Mouse (Mus musculus): ENCODE measurements around the gene Cox6b1. TPM values are rescaled to one million over a fixed set of nuclear protein-coding genes. Genes with fewer than 3 reads are reported as not detected.

The Cox6b1 gene
- total RNA-seq, 2 experiments from 2014 or later: 305 to 441 TPM

- peak; percentile 90 for ATAC-seq (ENCODE audit: poor library complexity, severe bottlenecking)
Measured at GRCm38 (mm10) chr7:30588676-30589434, 37.1 kb downstream of the Cox6b1 start, which contains the start of gene Kmt2b. Gene Kmt2b, minus strand, starts transcription at chr7:30588726.

DNA sequence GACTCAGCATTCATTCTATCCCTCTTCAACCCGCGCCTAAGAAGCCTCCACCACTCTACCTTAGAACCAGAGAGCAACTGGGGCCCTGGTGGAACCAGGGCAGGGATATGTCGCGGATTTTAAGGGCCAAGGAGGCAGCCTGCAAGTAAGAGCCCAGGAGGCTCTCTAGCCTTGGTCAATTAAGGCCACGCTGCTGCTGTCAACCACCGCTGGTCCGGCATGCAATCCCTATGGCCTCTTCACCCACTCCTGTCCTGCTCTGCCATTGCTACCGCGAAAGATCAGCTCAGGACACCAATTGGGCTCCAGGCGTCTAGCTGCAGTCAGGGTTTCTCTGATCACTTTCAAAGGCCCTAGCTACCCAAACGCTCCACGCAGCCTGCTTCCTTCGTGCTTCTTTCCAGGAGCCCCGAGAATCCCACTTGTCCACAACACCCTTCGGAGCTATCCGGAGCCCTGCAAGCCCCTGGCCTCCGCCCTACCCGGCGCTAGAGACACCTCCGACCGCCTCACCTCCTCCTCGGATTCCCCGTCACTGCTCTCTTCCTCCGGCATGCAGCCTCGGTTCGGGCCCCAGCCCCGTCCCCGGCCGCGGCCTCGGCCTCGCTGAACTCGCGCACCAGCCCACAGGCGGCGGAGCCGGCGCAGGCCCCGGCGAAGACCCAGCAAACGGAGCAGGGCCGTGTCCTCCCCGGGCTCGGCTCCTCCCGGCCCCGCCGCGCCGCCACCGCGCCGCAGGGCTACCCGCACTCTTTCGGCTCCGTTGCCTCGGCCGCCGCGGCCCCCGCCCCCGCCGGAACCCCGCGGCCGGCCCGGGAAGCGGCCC is 37.9 kb downstream of the Cox6b1 start:
- no peak for ATAC-seq (ENCODE audit: poor library complexity, severe bottlenecking)

GRCm38 (mm10) chr7:30586455-30587020 is 39.4 kb downstream of the Cox6b1 start:
- ATAC-seq (ENCODE audit: poor library complexity, severe bottlenecking): no peak

- ATAC-seq (ENCODE audit: poor library complexity, severe bottlenecking): no peak
Measured at GRCm38 (mm10) chr7:30585170-30585569, 40.8 kb downstream of the Cox6b1 start.

DNA sequence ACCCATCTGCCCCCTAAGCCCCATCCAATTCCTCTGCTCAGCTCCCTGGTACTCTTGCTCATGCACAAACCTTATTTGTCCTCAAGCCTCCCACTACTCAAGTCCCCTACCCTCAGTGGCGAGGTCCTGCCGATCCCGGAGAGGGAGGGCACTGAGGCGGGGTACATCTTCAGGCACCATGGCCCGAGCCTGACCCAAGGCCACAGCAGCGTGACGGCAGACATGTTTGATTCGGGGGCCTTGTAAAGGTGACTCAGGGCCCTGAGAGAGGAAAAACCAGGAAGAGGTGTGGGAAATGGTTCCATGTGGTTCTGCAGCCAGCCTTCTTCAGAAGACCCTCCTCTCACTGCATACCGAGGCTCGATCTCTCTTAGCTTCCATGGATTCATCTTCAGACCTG is 41.6 kb downstream of the Cox6b1 start:
- no peak for ATAC-seq (ENCODE audit: poor library complexity, severe bottlenecking)

- ATAC-seq (ENCODE audit: poor library complexity, severe bottlenecking): no peak
Measured at GRCm38 (mm10) chr7:30581547-30581946, 44.4 kb downstream of the Cox6b1 start.

DNA sequence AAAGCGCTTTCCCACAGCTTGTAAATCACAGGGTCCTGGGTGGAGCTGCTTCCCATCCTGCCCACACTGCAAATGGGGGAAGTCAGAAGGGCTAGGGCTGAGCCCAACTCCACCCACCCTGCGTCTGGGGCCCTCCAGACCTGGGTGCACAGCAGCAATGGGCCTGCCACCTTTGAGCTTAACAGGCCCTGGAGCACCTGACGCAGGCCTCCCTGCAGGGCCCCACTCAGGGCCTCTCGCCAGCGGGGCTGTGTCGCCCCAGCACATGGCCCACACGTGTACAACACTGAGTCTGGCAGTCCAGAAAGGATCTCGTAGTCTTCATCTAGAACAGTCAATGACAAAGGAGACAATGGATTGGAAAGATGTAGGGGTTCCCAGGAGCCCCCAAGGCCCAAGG is 46.0 kb downstream of the Cox6b1 start:
- no peak for ATAC-seq (ENCODE audit: poor library complexity, severe bottlenecking)

GRCm38 (mm10) chr7:30572969-30573368 is 53.0 kb downstream of the Cox6b1 start:
- ATAC-seq (ENCODE audit: poor library complexity, severe bottlenecking): peak; percentile 24

DNA sequence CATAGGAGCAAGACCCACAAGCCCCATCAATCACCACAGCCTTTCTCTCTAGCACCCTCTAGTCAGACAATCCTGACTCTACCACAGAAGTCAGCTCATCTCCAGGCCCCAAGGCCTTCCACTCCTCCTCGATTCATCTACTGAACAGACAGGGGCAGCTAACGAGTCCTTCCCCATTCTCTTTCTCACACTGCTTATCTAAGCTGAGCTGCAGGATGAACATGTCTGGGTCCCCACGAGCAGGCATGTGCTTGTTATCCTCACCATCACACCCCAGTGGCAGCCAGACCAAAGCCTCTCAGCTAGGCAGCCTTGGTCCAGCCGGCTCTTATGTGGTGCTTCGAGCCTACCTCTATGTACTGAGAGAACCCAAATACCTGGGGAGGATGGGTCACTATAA is 53.6 kb downstream of the Cox6b1 start:
- no peak for ATAC-seq (ENCODE audit: poor library complexity, severe bottlenecking)

DNA sequence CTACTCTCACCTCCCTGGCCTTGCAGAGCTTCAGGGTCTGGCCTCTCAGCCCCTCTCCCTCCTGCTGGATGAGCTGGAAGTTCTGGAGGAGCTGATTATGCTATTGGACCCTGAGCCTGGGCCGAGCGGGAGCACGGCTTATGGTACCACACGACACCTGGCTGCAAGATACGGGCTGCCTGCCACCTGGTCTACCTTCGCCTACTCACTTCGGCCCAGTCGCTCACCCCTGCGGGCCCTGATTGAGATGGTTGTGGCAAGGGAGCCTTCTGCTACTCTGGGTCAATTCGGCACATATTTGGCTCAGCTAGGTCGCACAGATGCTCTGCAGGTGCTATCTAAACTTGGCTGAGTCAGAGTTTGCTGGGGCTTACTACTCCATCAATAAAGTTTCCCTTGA is 58.4 kb downstream of the Cox6b1 start:
- ATAC-seq (ENCODE audit: poor library complexity, severe bottlenecking): no peak

Other genes starting within 250 kb of the Cox6b1 start
Only the 30 nearest of the 32 such genes appear.
- gene Tyrobp, start 212.4 kb downstream of the Cox6b1 start, total RNA-seq (2015): 2,723 and 2,838 TPM in 2 replicates
- 1,463 and 1,715 TPM in 2 replicates for gene Tyrobp, start 212.4 kb downstream of the Cox6b1 start, total RNA-seq (2017)
- gene Hcst, start 206.3 kb downstream of the Cox6b1 start, total RNA-seq (2015): 45.8 and 47.6 TPM in 2 replicates
- gene Hcst, start 206.3 kb downstream of the Cox6b1 start, total RNA-seq (2017): 13.3 and 18.5 TPM in 2 replicates
- 23.0 and 28.6 TPM in 2 replicates for gene Nfkbid, start 204.4 kb downstream of the Cox6b1 start, total RNA-seq (2015)
- 13.3 and 17.2 TPM in 2 replicates for gene Nfkbid, start 204.4 kb downstream of the Cox6b1 start, total RNA-seq (2017)
- 0.07 and 0.25 TPM in 2 replicates for gene Aplp1, start 180.6 kb downstream of the Cox6b1 start, total RNA-seq (2015)
- 0.08 TPM in 1 of 2 replicates, not detected in the other for gene Aplp1, start 180.6 kb downstream of the Cox6b1 start, total RNA-seq (2017)
- not detected in 2 replicates for gene Kirrel2, start 168.5 kb downstream of the Cox6b1 start, total RNA-seq (2015)
- 0.07 TPM in 1 of 2 replicates, not detected in the other for gene Kirrel2, start 168.5 kb downstream of the Cox6b1 start, total RNA-seq (2017)
- not detected in 2 replicates for gene Nphs1, start 167.8 kb downstream of the Cox6b1 start, total RNA-seq (2015)
- gene Nphs1, start 167.8 kb downstream of the Cox6b1 start, total RNA-seq (2017): 0.29 TPM in 1 of 2 replicates, not detected in the other
- not detected in 2 replicates for gene Prodh2, start 132.5 kb downstream of the Cox6b1 start, total RNA-seq (2015)
- gene Prodh2, start 132.5 kb downstream of the Cox6b1 start, total RNA-seq (2017): not detected in 2 replicates
- 7.0 and 10.6 TPM in 2 replicates for gene Arhgap33, start 91.1 kb downstream of the Cox6b1 start, total RNA-seq (2015)
- gene Arhgap33, start 91.1 kb downstream of the Cox6b1 start, total RNA-seq (2017): 3.1 and 4.9 TPM in 2 replicates
- gene Hspb6, start 74.0 kb downstream of the Cox6b1 start, total RNA-seq (2015): 10.7 and 11.0 TPM in 2 replicates
- 3.8 and 5.2 TPM in 2 replicates for gene Hspb6, start 74.0 kb downstream of the Cox6b1 start, total RNA-seq (2017)
- 3.6 and 6.6 TPM in 2 replicates for gene Proser3, start 73.9 kb downstream of the Cox6b1 start, total RNA-seq (2015)
- 2.4 and 2.6 TPM in 2 replicates for gene Proser3, start 73.9 kb downstream of the Cox6b1 start, total RNA-seq (2017)
- gene Lin37, start 66.3 kb downstream of the Cox6b1 start, total RNA-seq (2015): 54.7 and 64.1 TPM in 2 replicates
- gene Lin37, start 66.3 kb downstream of the Cox6b1 start, total RNA-seq (2017): 13.0 and 22.4 TPM in 2 replicates
- 15.2 and 19.6 TPM in 2 replicates for gene U2af1l4, start 62.9 kb downstream of the Cox6b1 start, total RNA-seq (2015)
- gene U2af1l4, start 62.9 kb downstream of the Cox6b1 start, total RNA-seq (2017): 63.3 and 69.7 TPM in 2 replicates
- 1.0 and 2.1 TPM in 2 replicates for gene Gm49396, start 62.8 kb downstream of the Cox6b1 start, total RNA-seq (2015)
- 3.6 and 3.8 TPM in 2 replicates for gene Gm49396, start 62.8 kb downstream of the Cox6b1 start, total RNA-seq (2017)
- gene Psenen, start 62.5 kb downstream of the Cox6b1 start, total RNA-seq (2015): 216 and 221 TPM in 2 replicates
- 154 and 162 TPM in 2 replicates for gene Psenen, start 62.5 kb downstream of the Cox6b1 start, total RNA-seq (2017)
- gene Igflr1, start 60.7 kb downstream of the Cox6b1 start, total RNA-seq (2015): 4.6 and 8.0 TPM in 2 replicates
- not detected in 2 replicates for gene Igflr1, start 60.7 kb downstream of the Cox6b1 start, total RNA-seq (2017)
- gene Kmt2b, start 37.4 kb downstream of the Cox6b1 start, total RNA-seq (2015): 60.9 and 78.2 TPM in 2 replicates
- 8.0 and 24.3 TPM in 2 replicates for gene Kmt2b, start 37.4 kb downstream of the Cox6b1 start, total RNA-seq (2017)
- 0.78 TPM in 1 of 2 replicates, not detected in the other for gene Zbtb32, start 27.2 kb downstream of the Cox6b1 start, total RNA-seq (2015)
- 2.0 and 2.9 TPM in 2 replicates for gene Zbtb32, start 27.2 kb downstream of the Cox6b1 start, total RNA-seq (2017)
- 0.60 TPM in 1 of 2 replicates, not detected in the other for gene Upk1a, start 13.3 kb downstream of the Cox6b1 start, total RNA-seq (2015)
- not detected in 2 replicates for gene Upk1a, start 13.3 kb downstream of the Cox6b1 start, total RNA-seq (2017)
- not detected in 2 replicates for gene Etv2, start 9.7 kb upstream of the Cox6b1 start, total RNA-seq (2015)
- 0.59 TPM in 1 of 2 replicates, not detected in the other for gene Etv2, start 9.7 kb upstream of the Cox6b1 start, total RNA-seq (2017)
- 50.2 and 50.4 TPM in 2 replicates for gene Rbm42, start 24.2 kb upstream of the Cox6b1 start, total RNA-seq (2015)
- 41.3 and 46.6 TPM in 2 replicates for gene Rbm42, start 24.2 kb upstream of the Cox6b1 start, total RNA-seq (2017)
- 22.4 and 22.9 TPM in 2 replicates for gene Haus5, start 38.8 kb upstream of the Cox6b1 start, total RNA-seq (2015)
- 17.0 and 18.7 TPM in 2 replicates for gene Haus5, start 38.8 kb upstream of the Cox6b1 start, total RNA-seq (2017)
- gene Pmis2, start 45.5 kb upstream of the Cox6b1 start, total RNA-seq (2015): not detected in 2 replicates
- gene Pmis2, start 45.5 kb upstream of the Cox6b1 start, total RNA-seq (2017): not detected in 2 replicates
- gene 2200002J24Rik, start 72.8 kb upstream of the Cox6b1 start, total RNA-seq (2015): not detected in 2 replicates
- not detected in 2 replicates for gene 2200002J24Rik, start 72.8 kb upstream of the Cox6b1 start, total RNA-seq (2017)
- gene Atp4a, start 86.1 kb upstream of the Cox6b1 start, total RNA-seq (2015): 0.71 and 1.3 TPM in 2 replicates
- 0.04 TPM in 1 of 2 replicates, not detected in the other for gene Atp4a, start 86.1 kb upstream of the Cox6b1 start, total RNA-seq (2017)
- 86.7 and 96.5 TPM in 2 replicates for gene Tmem147, start 103.4 kb upstream of the Cox6b1 start, total RNA-seq (2015)
- gene Tmem147, start 103.4 kb upstream of the Cox6b1 start, total RNA-seq (2017): 27.8 and 31.4 TPM in 2 replicates
- not detected in 2 replicates for gene Gapdhs, start 117.5 kb upstream of the Cox6b1 start, total RNA-seq (2015)
- not detected in 2 replicates for gene Gapdhs, start 117.5 kb upstream of the Cox6b1 start, total RNA-seq (2017)
- gene Sbsn, start 125.3 kb upstream of the Cox6b1 start, total RNA-seq (2015): 0.22 and 3.2 TPM in 2 replicates
- gene Sbsn, start 125.3 kb upstream of the Cox6b1 start, total RNA-seq (2017): 0.49 and 0.88 TPM in 2 replicates
- gene Dmkn, start 137.6 kb upstream of the Cox6b1 start, total RNA-seq (2015): 15.1 and 17.1 TPM in 2 replicates
- 24.6 and 25.7 TPM in 2 replicates for gene Dmkn, start 137.6 kb upstream of the Cox6b1 start, total RNA-seq (2017)
- not detected in 2 replicates for gene Krtdap, start 161.7 kb upstream of the Cox6b1 start, total RNA-seq (2015)
- gene Krtdap, start 161.7 kb upstream of the Cox6b1 start, total RNA-seq (2017): not detected in 2 replicates
- gene Ffar2, start 197.6 kb upstream of the Cox6b1 start, total RNA-seq (2015): 3.4 and 4.0 TPM in 2 replicates
- gene Ffar2, start 197.6 kb upstream of the Cox6b1 start, total RNA-seq (2017): 12.2 and 15.3 TPM in 2 replicates

All from megakaryocyte, adult 5-6 weeks (primary cell).